Mouse (Mus musculus) v-Abl transformed pro-B cells (cell line): ENCODE measurements around the gene Atf7ip2.

ENCODE experiments used
- in situ Hi-C, 2 experiments: fragments of 400-800 bp; cut with MboI; formaldehyde crosslinking; loops; one replicate each; pipeline ENCODE4 v1.15.1; 2025; ENCODE audit not compliant: unreplicated experiment in 2 of 2

Gene Atf7ip2

GRCm38 (mm10) chr16:10286513-10287268, 94.2 kb downstream of the Atf7ip2 start:
- in situ Hi-C loops = no loop called here

DNA sequence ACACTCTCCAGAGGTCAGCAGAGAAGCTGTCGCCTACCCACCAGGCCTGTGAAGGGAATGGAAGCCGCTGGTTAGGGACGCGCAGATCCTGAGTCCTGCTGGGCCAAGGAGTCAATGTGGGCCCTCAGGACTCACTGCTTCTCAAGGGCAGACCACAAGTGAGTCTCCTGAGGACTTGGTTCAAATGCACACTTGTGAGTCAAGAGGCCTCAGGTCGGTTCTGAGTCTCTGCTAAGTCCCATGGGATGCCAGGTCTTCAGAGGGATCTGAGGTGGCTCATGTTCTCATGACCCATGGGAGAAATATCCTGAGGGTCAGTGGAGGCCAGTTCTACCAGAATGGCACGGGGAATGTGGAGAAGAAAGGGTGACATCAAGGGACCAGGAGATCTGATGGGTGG, 95.6 kb downstream of the Atf7ip2 start:
- in situ Hi-C loops = no loop called here

- in situ Hi-C loops = no loop called here
These were observed 105.5 kb downstream of the Atf7ip2 start for GRCm38 (mm10) chr16:10297696-10298644.

GRCm38 (mm10) chr16:10299637-10300036, 107.1 kb downstream of the Atf7ip2 start:
- in situ Hi-C loops = no loop called here

DNA sequence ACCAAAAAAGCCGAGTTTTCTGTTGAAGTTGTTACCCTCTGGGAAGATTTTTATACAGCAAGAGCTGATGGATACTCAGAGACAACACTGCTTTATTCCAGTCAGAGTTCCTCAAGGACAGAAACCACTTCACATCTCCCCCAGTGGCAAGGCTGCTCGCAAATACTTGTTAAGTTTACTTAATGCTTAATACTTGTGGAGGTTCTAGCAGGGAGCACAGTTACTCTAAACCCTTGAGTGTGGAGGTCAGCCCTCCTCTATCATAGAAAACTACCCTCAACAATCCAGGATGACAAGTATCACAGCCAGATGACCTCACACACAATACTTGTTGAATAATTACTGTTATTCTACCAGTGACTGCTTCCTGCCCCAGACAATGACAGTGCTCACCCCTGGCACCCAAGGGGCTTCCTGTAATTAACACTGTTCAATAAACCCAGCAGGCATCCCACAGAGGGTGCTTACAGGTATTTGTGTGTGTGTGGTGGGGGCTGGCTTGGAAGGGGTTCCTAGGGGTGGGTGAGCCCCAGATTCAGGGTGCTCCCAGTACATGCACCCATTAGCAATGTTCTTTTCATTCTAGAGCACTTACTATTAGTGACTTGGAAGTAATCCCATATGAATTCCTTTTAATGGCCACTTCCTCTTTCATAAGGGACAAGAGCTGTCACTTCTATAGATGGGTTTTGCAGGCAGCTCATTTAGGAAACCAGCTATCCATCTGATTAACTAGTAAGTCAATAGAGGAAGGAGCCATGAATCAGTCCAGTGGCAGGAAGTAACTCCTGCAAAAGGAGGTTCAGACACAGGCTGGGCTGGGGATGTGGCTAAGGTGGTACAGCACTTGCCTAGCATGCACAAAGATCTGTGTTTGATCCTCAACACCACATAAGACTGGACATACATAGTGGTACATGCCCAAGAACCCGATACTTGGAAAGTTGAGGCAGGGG, 108.0 kb downstream of the Atf7ip2 start:
- in situ Hi-C loops = no loop called here
